Mouse (Mus musculus) MN1 (cell line): Measurements from ENCODE around the gene Zfp808.
"Not testable (repeated sequence)": the region's sequence is repeated elsewhere in the genome, so short reads cannot be mapped to it uniquely, and the experiment has no call there.

Experiments used
- DNase-seq: peaks from one replicate; pipeline ENCODE4 v3.0.0-alpha.2; 2016; ENCODE audit warnings: low spot score

Zfp808 gene

DNA sequence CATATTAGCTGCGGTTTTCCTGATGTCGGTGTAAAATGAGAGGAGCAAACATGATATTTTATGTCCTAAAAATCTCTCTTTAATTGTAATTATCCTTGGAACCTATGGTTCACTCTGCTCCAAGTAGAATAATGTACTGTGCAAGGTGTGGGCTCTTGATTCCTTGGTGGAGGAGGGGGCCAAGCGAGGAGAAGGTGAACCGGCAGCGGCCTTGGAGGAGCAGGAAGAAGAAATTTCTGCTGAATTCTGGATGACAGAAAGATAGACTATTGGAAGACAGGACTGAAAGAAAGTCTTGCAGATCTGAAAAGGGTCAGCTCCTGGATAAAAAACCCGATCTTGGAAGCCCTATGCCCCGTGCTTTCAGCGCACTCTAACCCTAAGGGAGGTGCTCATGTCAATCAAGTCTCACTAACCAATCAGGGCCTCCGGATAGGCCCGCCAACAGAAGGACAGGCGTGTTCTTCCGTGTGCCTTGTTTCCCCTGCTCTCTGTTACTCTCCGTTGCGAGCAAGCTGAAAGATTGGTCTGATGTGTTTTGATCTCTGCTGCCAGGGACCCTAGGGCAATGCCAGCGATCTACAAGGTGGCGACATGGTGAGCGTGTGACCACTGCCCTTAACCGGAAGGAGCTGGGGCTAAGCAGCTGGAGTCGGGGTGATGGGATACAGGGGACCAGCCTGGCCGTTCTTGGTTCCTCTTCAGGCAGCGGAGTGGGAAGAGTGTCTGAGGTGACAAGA lies at the start of gene Zfp808:
TSS of gene Zfp808 (plus strand) at position 455 of the 740 bp plus-strand sequence.
- peak; percentile 48 for DNase-seq

DNA sequence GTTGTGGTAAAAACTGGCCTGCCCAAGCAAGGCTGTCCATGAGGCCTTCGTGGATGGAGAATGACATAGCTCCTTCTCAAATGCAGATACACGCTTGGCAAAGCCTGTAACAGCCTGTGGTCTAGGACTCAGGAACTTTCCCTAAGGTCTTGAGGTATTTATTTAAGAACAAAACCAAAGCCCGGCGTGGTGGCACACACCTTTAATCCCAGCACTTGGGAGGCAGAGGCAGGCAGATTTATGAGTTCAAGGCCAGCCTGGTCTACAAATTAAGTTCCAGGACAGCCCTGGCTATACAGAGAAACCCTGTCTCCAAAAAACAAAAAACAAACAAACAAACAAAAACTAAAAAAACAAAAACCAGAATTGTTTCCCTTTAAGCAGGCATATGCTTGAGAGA lies 30.9 kb upstream of the Zfp808 start:
- DNase-seq, result not testable (repeated sequence)

DNA sequence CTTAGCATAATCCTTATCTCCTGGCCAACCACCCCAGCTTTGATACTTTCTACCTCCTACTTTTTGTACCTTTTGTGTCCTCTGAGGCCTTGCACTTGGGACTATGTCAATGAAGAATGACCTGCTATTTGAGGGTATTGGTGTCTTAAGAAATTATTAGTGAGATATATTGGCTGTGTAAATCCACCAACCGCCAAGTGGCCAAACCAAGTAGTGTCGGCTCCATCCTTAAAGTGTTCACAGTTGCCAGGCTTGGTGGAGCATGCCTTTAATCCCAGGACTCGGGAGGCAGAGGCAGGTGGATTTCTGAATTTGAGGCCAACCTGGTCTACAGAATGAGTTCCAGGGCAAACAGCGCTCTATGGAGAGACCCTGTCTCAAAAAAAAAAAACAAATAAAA lies 30.2 kb upstream of the Zfp808 start:
- not testable (repeated sequence) for DNase-seq

DNA sequence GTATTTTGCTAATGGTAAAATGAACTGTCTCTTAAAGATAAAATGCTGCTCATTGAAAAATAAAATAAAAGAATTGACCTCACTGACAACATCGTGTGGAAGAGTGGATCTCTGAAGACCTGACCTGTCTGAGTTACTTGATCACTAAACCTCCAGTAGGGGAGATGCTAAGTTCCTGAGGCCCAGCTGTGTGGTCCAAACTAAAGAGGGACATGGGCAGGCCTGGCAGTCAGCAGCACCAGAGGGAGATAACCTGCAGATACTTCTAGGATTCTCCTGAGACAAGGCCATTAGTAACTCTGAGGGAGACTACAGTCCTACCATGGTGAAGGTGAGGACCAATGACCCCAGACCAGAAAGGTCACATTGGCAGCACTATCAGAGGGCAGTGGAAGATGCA lies 27.3 kb upstream of the Zfp808 start:
- DNase-seq, result not testable (repeated sequence)

DNA sequence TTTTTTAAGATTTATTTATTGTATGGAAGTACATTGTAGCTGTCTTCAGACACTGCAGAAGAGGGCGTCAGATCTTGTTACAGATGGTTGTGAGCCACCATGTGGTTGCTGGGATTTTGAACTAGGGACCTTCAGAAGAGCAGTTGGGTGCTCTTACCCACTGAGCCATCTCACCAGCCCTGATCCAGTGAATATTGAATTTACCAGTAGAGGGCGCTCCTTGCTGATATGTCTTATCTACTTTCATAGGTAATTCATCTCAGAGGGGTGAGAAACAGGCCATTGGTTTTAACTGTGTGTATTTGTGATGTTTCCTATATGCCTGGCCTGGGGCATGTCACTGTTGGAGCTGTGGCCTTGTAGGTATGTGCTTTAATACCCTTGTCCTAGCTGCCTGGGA lies 13.8 kb upstream of the Zfp808 start:
- DNase-seq, result not testable (repeated sequence)

DNA sequence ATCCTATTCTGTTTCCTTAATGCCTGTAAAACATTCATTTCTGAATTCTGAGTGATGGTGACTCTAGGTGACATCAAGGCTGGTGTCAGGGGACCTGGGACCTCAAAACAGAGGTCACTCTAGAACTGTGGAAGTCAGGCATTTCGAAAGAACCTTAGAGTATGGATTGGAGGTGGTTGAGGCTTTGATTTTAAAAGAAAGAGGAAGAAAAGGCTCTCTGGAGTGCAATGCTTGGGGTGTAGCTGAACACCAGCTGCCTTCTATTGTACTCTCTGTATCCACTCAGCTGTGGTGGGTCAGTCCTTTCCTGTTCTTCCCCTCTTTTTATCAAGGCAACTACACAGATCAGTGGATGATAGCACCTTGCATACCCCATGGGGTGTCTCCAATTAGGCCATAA lies 8.1 kb upstream of the Zfp808 start:
- not testable (repeated sequence) for DNase-seq

DNA sequence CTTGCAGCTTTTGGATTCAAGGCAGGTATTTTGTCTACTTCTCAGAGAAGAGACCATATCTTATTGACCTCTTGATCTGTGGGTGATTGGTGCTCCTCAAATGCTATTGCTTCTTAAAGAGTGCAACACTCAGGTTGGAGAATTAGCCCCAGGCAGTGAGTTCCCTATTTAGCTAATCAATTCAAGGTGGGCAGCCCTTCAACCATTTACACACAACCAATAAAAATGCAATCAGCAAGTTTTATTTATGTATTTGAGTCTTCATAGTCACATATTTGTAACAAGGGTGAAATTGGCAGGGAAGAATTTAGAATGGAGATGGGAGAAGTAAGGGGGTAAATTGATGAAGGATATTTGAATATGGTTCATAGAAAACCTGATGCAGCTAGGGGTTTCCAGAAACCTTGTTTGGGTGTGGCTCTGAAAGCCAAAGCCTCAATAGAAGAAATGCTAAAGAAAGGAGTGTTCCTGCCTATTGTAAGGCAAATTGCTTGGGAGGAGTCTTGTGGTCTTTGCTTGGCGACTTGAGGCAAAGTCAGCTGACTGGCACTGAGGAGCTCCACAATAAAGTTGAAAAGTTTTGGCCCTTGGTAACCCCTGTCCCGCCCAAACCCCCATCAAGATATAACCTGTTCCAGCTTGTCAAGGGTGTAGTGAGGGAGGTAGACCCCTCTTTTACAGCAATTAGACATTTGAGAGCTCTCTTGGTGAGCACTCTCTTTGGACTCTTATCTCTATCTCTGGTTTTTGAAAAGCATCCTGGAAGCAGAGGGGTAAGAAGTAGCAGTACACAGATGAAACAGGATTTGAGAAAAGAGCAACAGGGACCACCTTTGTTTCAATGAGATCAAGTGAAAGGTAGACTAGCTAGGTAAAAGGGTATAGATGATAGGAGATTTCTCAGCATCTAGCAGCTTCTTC lies 52.4 kb downstream of the Zfp808 start:
- DNase-seq, result not testable (repeated sequence)

DNA sequence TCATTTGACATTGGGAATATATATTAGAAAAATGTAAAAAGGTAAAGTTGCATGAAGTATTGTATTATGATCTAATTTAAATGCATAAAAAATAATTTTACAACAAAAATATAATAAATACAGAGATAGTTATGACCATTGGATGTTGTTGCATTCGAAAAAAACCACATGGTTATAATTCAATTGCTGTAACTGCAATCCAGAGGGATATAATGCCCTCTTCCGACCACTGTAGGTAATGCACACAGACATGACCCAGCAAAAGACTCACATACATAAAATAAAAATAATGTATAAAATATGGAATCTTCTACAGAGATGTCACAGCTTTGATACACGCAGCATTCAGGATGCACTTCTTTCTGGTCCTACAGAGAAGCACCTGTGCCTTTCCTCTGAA lies 115.6 kb downstream of the Zfp808 start:
- no peak for DNase-seq

DNA sequence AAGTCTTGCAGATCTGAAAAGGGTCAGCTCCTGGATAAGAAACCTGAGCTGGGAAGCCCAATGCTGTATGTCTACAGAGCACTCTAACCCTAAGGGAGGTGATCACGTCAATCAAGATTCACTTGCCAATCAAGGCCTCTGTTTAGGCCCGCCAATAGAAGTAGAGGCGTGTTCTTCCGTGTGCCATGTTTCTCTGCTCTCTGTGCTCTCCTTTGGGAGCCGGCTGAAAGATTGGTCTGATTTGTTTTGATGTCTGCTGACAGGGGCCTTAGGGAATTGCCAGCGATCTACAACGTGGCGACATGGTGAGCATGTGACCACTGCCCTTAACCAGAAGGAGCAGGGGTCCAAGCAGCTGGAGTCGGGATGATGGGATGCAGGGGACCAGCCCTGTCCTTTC lies 125.5 kb downstream of the Zfp808 start:
- DNase-seq, result not testable (repeated sequence)

DNA sequence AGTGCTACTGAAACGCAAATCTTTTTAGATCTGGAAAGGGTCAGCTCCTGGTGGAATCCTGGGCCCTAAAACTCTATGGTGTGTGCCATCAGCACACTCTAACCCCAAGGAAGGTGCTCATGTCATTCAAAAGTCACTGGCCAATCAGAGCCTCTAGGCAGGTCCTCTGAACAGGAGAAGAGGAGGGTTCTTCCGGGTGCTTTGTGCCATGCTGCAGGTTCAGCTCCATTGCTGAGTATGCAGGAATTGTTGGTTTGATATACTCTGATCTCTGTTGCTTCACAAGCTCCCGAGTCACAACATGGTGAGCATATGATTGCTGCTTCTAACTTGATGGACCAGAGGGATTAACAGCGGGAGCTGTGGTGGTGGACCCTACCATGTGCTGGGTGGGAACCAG lies 133.7 kb downstream of the Zfp808 start:
- no peak for DNase-seq
